Mouse (Mus musculus) hindbrain, embryonic 14.5 days (tissue): ENCODE measurements around the gene Arsg. TPM values are rescaled to one million over a fixed set of nuclear protein-coding genes. Genes with fewer than 3 reads are reported as not detected.
"Not testable (repeated sequence)": the region's sequence is repeated elsewhere in the genome, so short reads cannot be mapped to it uniquely, and the experiment has no call there.

Experiments
- ATAC-seq: fragments of 200-750 bp; cut with Nextera tagmentation; 2 replicates; pipeline ENCODE4 v1.8.0; 2017; ENCODE audit warnings: moderate number of reproducible peaks, mild to moderate bottlenecking, moderate TSS enrichment, moderate library complexity; ENCODE audit not compliant: low FRiP score
- DNase-seq: peaks from one replicate; pipeline ENCODE4 v3.0.0-alpha.2; 2015; ENCODE audit warnings: low spot score
- H3K27ac ChIP-seq: fragments of 300-500 bp; sonication (generic); 2 replicates; pipeline ENCODE4 v1.5.1; 2014; ENCODE audit warnings: mild to moderate bottlenecking, moderate library complexity
- H3K27me3 ChIP-seq: fragments of 300-500 bp; sonication (generic); 2 replicates; pipeline ENCODE4 v1.6.1; 2014; ENCODE audit warnings: mild to moderate bottlenecking, low read length, mixed read lengths; ENCODE audit not compliant: control insufficient read depth, insufficient read depth
- H3K36me3 ChIP-seq: fragments of 300-500 bp; sonication (generic); replicated peaks from 2 replicates; pipeline ENCODE4 v1.6.1; 2014; ENCODE audit not compliant: control insufficient read depth, insufficient read depth
- H3K4me1 ChIP-seq: fragments of 300-500 bp; sonication (generic); replicated peaks from 2 replicates; pipeline ENCODE4 v1.6.1; 2014; ENCODE audit warnings: antibody characterized with exemption, low read length, mixed read lengths; ENCODE audit not compliant: control insufficient read depth, insufficient read depth
- H3K4me2 ChIP-seq: fragments of 300-500 bp; sonication (generic); replicated peaks from 2 replicates; pipeline ENCODE4 v1.6.1; 2014; ENCODE audit warnings: mild to moderate bottlenecking, moderate library complexity
- H3K4me3 ChIP-seq: fragments of 300-500 bp; sonication (generic); replicated peaks from 2 replicates; pipeline ENCODE4 v1.5.1; 2014; ENCODE audit warnings: mild to moderate bottlenecking, low read length
- H3K9ac ChIP-seq: fragments of 300-500 bp; sonication (generic); 2 replicates; pipeline ENCODE4 v1.6.1; 2014
- H3K9me3 ChIP-seq: fragments of 300-500 bp; sonication (generic); 2 replicates; pipeline ENCODE4 v1.6.1; 2016; ENCODE audit warnings: low read length; ENCODE audit not compliant: control insufficient read depth
- WGBS: fragments of 180-500 bp; shearing (Covaris S2); extraction: QIAGEN DNeasy Blood & Tissue Kit; methylation state at CpG from one replicate; pipeline ENCODE4 v1.1.7; 2014; 5-methylcytosine and 5-hydroxymethylcytosine counted together
- polyA plus RNA-seq: library from polyadenylated mRNA; unstranded; fragments of >200 nt; fragmentation: Nextera tagmentation; extraction: Ambion mirVana; gene quantifications from 2 replicates; pipeline ENCODE4 v1.2.1, GENCODE M21; 2014

The Arsg gene
- polyA plus RNA-seq, 1 experiment from 2014 or later: 8.8 TPM

DNA sequence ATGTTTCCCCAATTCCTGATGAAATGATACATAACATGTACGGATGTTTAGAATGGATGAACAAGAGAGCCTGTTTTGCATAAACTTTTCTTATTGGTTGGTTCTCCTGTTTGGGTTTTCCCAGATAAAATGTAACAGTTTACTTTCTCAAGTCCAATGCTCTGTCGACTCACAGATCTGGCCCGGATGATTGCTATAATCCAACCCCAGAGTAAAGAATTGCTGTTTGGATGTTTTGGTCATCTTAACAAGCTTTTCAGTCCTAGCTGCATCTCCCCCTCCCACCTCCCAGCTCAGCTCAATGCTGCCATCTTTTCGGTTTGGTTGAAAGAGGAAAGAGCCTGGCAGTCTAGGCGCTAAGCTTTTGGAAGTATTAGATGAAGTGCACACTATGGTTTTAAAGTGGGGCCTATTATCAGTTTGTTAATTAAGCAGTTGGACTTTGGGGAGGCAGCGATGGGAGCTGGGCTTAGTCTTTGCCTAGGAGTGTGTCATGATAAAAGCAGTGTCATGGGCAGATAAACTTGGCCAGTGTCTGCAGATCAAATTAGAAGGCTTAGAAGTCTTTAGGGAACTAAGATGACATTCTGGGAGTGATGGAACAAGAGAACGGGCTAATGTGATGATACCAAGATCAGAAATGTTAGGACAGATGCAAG lies 139.8 kb downstream of the Arsg start:
- no peak overlapping the region for H3K27ac ChIP-seq
- DNase-seq (no peak), ATAC-seq (no peak)
- no peak overlapping the region for H3K9ac ChIP-seq
- WGBS: 73% methylated on average over 7 of the region's 7 CpGs
- no peaks in the 10 kb centered on the region for H3K9me3 ChIP-seq
- no peak overlapping the region for H3K4me2 ChIP-seq
- no peaks in the 10 kb centered on the region for H3K27me3 ChIP-seq
- H3K4me3 ChIP-seq: no peak overlapping the region
- H3K4me1 ChIP-seq: peaks cover 7% of the 10 kb centered on the region; the same call in 1 of the 2 replicates
- no peaks in the 10 kb centered on the region for H3K36me3 ChIP-seq

DNA sequence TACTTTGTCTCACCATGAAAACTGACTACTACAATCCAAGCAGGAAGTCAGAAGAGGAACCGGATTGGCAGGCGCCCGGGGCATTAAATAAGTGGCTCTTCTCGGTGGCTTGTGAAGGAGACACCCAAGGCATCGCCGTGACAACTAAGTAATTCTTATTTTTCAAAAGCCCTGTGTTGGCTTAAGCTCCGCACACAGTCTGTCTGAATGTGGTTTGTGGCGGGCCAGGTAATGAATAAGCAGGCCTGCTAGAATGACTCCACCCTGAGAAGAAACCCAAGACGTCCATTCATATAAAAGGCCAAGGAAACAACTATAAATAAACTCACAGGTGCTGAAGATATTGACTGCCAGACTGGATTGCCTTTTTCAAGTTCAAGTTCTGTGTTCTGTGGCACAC lies 142.1 kb downstream of the Arsg start:
- H3K4me1 ChIP-seq: peaks cover 6% of the 10 kb centered on the region; the same call in 1 of the 2 replicates
- no peak overlapping the region for H3K4me3 ChIP-seq
- no peak overlapping the region for H3K27ac ChIP-seq
- no peaks in the 10 kb centered on the region for H3K27me3 ChIP-seq
- DNase-seq: no peak
- no peak for ATAC-seq
- no peaks in the 10 kb centered on the region for H3K36me3 ChIP-seq
- H3K9ac ChIP-seq: no peak overlapping the region
- no peaks in the 10 kb centered on the region for H3K9me3 ChIP-seq
- H3K4me2 ChIP-seq: no peak overlapping the region
- WGBS: 74% methylated on average over 9 of the region's 9 CpGs

DNA sequence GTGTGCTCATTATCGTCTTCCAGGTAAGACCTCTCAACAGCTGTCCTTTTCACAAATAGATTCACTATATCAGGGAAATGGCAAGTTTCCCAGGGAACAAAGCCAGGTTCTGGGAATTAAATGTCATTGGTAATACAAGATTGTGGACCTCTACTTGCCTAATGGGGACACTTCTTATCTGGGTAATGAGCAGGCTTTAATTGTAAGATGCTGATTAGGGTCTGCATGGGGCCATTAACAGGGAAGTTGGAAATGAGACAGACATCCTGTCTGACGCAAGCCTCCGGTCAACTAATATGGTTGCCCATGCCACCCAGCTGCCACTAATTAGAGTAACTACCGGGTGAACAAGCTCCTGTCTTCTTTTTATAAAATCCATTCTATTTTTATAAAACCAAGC lies 143.2 kb downstream of the Arsg start:
- Histone ChIP-seq H3K27me3 (no peaks in the 10 kb centered on the region), H3K27ac (no peak overlapping the region), H3K9ac (no peak overlapping the region), H3K4me3 (no peak overlapping the region), H3K9me3 (no peaks in the 10 kb centered on the region), H3K4me2 (no peak overlapping the region), H3K36me3 (no peaks in the 10 kb centered on the region), H3K4me1 (no peaks in the 10 kb centered on the region)
- DNase-seq (no peak), ATAC-seq (no peak)
- WGBS: 69% methylated on average over 4 of the region's 4 CpGs

DNA sequence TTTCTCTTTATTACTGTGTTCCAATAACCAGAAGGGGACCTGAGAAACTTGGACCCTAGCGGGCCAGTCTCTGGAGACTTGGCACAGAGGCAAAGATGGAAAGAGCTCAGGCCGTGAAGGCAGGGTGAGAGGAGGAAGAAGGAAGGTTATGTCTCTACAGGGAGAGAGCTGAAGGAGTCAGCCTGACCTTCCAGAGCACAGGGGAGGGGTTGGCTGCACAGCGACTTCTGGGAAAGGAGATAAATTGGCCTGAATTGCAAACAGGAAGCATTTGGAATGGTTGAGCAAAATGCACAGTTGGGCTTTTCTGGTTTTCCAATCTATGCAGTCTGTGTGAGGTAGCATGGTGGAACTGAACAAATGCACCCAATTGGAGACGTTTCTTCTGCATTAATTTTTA lies 143.6 kb downstream of the Arsg start:
- DNase-seq (no peak), ATAC-seq (no peak)
- H3K9me3 ChIP-seq: no peaks in the 10 kb centered on the region
- no peaks in the 10 kb centered on the region for H3K4me1 ChIP-seq
- H3K4me2 ChIP-seq: no peak overlapping the region
- H3K36me3 ChIP-seq: no peaks in the 10 kb centered on the region
- 66% methylated on average over 4 of the region's 4 CpGs for WGBS
- H3K27me3 ChIP-seq: no peaks in the 10 kb centered on the region
- H3K27ac ChIP-seq: no peak overlapping the region
- no peak overlapping the region for H3K4me3 ChIP-seq
- no peak overlapping the region for H3K9ac ChIP-seq

DNA sequence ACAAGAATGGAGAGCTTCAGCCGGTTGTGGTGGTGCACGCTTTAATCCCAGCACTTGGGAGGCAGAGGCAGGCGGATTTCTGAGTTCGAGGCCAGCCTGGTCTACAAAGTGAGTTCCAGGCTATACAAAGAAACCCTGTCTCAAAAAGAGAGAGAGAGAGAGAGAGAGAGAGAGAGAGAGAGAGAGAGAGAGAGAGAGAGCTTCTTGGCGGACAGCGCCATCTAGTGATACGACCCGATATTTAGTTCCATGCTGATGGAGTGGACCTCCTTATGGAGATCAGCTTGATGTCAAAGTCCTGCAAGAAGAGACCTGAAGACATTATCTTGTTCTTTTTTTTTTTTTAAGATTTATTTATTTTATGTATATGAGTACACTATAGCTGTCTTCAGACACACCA lies 145.9 kb downstream of the Arsg start:
- not testable (repeated sequence) for H3K27me3 ChIP-seq, H3K4me2 ChIP-seq, H3K36me3 ChIP-seq, H3K4me3 ChIP-seq, DNase-seq, H3K9me3 ChIP-seq, ATAC-seq, H3K27ac ChIP-seq, H3K9ac ChIP-seq, H3K4me1 ChIP-seq
- 38% methylated on average over 8 of the region's 8 CpGs for WGBS

DNA sequence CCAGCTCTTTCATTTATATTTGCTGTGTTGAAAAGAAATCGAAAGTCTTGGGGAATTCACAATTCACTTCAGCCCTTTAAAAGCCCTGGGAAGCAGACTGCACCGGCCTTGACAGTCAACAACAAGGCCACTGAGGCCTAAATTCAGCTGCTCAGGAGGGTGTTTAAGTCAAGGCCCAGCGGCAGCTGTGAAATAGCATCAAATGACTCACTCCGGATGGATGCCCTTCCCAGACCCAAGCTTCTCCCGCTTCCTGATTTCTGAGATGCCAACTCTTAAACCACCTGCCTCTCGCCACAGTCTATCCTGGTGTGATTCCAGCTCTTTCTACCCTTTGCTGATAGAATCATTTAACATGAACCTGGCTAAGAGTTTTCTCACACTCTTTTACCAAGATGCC lies 147.2 kb downstream of the Arsg start:
- no peak overlapping the region for H3K4me3 ChIP-seq
- no peaks in the 10 kb centered on the region for H3K27me3 ChIP-seq
- no peak overlapping the region for H3K4me2 ChIP-seq
- H3K36me3 ChIP-seq: no peaks in the 10 kb centered on the region
- H3K9me3 ChIP-seq: no peaks in the 10 kb centered on the region
- no peak for ATAC-seq
- WGBS: 88% methylated on average over 6 of the region's 6 CpGs
- no peak overlapping the region for H3K27ac ChIP-seq
- no peak overlapping the region for H3K9ac ChIP-seq
- no peaks in the 10 kb centered on the region for H3K4me1 ChIP-seq
- DNase-seq: no peak

DNA sequence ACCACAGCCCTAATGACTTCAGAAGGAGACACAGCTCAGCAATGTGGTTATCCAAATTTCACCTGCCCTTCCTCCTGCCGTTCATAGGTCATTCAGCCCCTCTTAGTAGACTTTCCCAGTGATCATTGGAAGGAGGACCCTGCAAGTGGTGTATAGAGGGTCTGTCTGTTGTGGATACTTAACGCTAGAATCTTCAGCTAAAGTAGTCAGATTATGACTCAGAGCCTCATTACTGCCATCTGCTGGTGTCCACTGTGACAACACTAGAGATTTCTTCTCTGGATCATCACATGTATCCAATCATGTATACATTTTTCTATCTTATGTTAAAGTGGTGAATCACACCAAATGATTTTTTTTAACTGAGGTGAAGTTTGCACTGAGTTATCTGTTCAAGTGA lies 148.0 kb downstream of the Arsg start:
- Histone ChIP-seq H3K9ac (no peak overlapping the region), H3K36me3 (no peaks in the 10 kb centered on the region), H3K27ac (no peak overlapping the region), H3K27me3 (no peaks in the 10 kb centered on the region), H3K4me1 (no peaks in the 10 kb centered on the region), H3K4me2 (no peak overlapping the region), H3K4me3 (no peak overlapping the region), H3K9me3 (no peaks in the 10 kb centered on the region)
- WGBS: 17% methylated on average over 2 of the region's 2 CpGs
- DNase-seq (peak; percentile 87), ATAC-seq (no peak)

DNA sequence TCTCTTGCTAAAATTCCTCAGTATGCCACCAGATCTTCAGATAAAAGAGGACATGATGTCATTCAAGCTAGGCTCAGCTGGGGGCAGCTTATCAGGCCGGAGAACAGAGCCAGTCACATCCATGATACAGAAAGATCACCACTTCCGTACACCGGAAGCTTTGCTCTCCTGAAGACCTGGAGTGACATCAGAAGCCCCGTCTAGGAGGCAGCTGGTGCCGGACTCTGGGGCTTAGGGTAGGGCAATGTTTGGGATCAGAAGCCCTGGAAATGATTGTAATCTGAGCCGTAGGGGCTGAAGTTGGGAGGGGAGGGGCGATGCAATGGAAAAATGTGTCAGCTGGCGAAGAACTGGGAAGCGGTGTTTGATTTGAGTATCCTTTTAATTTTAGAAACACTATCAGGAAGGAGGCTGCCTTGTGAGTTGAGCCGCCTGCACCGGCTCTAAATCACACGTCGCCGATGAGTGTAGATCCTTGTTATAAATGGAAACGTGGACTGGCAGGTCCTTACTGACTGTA lies 149.4 kb downstream of the Arsg start:
- no peak overlapping the region for H3K27ac ChIP-seq
- WGBS: 53% methylated on average over 15 of the region's 15 CpGs
- ATAC-seq: no peak
- no peaks in the 10 kb centered on the region for H3K27me3 ChIP-seq
- no peaks in the 10 kb centered on the region for H3K36me3 ChIP-seq
- DNase-seq: no peak
- no peak overlapping the region for H3K9ac ChIP-seq
- no peaks in the 10 kb centered on the region for H3K9me3 ChIP-seq
- peak overlapping the region; percentile 22; the same call in 1 of the 2 replicates for H3K4me2 ChIP-seq
- no peak overlapping the region for H3K4me3 ChIP-seq
- H3K4me1 ChIP-seq: no peaks in the 10 kb centered on the region
